Mouse (Mus musculus): ENCODE results near the gene Zpbp2.

- TF ChIP-seq POLR2A (IDR thresholded peaks at IDR 0.05; ENCODE audit: borderline replicate concordance, extremely low read depth, low read depth, low read length) (no peak), CTCF (IDR thresholded peaks at IDR 0.05; ENCODE audit: insufficient read depth, low read length) (no peak)
These were observed 31.1 kb downstream of the Zpbp2 start for GRCm38 (mm10) chr11:98582030-98582388.

Data from lung, adult 2 months (tissue).